Mouse (Mus musculus) right cerebral cortex, postnatal 36 days (tissue): ENCODE measurements around the gene Cep97.
"Not testable (repeated sequence)": the region's sequence is repeated elsewhere in the genome, so short reads cannot be mapped to it uniquely, and the experiment has no call there.

Experiments used
- DNase-seq, 2 experiments: peaks; one replicate each; pipeline ENCODE4 v3.0.0; 2022; ENCODE audit warnings: low spot score in 2 of 2, mixed read lengths in 1 of 2

The Cep97 gene

DNA sequence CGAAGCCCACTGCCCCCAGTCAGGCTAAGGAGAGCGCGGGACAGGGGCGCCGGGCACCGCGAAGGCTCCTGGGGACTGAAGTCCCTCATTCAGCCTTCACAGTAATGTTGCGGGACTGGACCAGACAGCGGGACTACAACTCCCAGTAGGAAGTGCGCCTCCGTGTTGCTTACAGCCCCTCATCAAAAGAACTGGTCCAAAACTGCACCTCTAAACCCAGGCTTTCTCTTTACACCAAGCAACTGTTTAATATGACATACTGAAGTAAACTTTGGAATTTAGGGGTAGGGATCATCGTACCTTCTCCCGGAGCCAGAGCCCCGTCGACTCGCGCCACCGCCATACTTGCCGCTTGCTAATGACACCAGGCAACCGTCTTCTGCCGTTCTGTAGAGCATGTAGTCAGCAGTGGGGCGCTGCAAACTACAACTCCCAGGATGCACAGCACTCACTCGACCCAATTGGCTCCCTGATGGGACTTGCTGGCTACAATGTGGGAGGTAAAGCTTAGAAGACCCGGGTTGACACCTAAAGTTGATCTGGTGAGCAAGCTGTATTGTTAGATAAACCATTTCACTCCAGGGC, at the start of gene Cep97:
Cep97 (minus strand) TSS at position 403 of the 585 bp plus-strand sequence.
- peak; percentile 92 to 96 for DNase-seq

DNA sequence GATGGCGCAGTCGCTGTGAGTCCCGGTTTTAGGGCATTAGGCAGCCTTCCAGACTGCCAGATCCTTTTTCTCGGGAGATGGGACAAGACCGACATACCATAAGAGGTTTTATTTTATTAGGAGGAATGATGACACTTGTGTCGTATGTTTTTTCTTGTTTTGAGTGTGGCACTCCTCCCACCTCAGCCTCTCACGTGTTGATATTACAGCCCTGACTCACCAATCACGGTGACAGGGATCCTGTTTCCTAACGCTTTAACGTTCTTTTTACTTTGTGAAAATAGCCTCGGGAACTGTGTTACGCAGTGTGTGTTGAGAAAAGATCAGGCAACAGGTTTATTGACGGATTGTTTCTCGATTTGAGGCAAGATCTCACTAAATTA, 40.2 kb upstream of the Cep97 start:
- no peak for DNase-seq

DNA sequence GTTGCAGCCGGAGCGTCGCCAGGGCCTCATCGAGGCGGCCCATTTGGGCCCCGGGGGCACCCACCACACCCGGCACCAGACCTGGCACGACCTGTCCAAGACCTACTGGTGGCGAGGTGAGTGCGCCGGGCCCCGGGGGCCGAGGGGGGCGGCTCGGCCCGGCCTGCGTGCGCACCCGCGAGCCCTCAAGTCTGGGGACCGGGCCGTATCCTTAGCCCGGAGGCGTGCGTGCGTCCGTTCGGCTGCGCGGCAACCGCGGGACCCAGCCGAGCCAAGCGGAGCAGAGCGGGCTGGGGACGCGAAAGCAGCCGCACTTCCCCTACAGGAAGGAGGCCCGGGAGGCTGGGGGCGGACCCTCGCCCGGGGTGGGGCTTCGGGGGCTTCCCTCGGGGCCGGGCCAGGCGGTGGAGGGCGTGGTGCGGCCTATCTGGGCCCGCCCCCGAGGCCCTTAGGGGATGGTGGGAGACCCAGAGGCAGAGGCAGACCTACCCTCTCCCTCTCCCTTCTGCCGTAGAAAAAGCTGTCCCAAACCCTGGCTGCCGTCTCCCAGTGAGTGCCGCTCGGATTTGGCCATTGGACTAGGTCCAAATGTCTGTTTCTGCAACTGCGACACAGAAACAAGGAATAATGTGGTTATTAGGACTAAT, 39.7 kb upstream of the Cep97 start:
- peak; percentile 67 to 75 for DNase-seq

DNA sequence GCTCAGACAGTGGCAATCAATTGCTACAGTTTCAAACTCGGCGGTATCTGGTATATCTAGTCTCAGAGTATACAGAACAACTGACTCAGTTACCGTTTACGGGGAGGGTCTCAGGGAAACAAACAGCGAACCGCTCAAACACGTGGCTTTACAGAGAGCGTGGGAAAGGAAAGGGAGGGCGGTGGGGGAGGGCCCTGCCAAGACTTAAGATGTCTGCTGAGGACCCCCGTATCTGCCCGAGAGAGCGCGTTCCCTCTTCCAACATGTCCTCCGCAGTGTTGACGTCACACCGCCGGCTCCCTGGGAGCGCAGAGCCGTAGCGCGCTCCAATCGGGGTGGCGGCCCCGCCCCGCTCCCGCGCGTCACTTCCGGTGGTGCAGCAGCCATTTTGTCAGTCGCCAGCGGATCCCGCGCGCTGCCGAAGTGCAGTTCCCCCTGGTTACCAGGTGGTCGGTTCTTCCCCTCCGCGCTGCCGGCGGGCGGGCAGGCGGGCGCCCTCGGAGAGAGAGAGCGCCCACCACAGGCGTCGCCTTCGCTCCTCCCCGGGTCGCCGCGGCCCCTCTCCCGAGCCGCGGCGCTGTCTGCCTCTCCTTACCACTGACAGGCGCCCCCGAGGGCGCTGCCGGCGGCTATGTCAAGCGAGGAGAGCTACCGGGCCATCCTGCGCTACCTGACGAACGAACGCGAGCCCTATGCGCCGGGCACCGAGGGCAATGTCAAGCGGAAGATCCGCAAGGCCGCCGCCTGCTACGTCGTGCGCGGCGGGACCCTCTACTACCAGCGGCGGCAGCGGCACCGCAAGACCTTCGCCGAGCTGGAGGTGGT, 39.0 kb upstream of the Cep97 start, which contains the start of gene Zbtb11:
Zbtb11 (plus strand) TSS at position 453 of the 825 bp plus-strand sequence.
- peak; percentile 98 for DNase-seq

DNA sequence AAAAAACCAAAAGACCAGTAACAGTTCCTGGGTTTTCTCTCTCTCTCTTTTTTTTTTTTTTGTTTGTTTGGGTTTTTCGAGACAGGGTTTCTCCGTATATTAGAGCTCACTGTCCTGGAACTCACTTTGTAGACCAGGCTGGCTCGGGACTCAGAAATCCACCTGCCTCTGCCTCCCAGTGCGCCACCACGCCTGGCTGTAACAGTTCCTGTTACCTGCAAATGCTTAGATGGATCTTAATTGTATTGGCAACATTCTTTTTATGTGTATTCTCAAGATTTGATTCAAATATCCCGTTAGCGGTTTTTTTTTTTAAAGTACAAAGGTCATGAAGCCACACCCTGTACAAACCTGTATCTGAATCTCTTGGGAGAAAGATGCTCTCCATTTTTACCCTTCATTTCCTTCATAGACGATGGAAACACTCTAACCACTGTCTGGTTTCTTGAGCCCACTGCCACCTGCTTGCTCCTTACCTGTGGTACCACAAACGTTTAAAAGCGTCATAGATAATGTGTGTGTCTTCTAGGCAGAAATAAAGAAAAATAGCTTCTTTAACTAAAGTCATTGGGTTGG, 38.1 kb upstream of the Cep97 start:
- no peak for DNase-seq

DNA sequence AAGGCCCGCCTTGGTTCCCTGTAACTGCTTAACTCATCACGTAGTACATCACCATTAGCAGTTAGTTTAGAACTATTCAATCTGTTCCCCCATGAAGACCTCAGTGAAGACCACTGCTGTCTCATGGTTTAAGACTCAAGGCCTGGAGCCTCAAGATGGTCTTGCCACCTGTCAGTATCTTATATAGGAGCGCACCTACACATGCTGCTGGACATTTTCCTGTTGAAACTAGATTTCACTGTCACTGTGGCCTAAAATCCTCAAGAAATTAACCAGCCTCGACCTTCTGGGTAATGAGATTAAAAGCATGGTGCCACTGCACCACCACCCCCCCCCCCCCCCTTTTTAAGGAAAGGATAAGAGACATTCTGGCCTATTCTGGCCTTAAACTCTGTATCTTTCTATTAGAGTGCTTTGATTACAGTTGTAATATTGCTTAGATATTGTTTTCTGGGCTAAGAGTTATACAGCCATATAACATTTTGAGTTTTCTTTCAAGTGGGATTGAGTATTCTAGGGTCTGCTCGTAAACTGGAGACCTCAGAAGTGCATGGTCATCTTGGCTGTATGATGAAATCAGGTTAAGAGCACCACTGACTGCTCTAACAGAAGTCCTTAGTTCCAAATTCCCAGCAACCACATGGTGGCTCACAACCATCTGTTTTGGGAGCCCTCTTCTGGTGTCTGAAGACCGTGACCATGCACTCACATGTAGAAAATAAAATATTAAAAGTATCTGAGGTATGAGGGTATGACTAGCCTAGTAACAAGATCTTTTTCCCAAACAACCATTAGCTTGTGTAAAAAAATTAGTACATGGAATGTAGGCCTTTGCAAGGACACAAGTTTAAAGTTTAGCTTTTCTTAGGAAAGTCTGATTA, 37.3 kb upstream of the Cep97 start:
- no peak for DNase-seq

DNA sequence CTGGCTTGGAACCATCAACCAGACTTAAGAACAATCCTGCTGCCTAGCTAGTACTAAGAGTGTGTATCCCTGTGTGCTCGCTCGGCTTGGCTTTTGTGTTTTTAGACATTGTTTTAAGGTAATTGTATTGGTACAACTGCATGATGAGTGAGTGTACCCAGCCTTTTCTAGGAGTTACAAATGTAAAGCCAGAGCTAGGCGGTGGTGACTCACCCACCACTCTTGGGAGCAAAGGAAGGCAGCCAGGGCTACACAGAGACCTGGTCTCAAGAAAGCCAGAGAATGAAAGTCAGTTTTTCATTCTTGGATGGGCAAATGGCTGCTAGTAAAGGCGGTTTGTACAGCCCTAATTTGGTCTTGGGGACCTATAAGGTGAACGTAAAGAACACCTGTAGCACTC, 35.8 kb upstream of the Cep97 start:
- DNase-seq, result no peak

DNA sequence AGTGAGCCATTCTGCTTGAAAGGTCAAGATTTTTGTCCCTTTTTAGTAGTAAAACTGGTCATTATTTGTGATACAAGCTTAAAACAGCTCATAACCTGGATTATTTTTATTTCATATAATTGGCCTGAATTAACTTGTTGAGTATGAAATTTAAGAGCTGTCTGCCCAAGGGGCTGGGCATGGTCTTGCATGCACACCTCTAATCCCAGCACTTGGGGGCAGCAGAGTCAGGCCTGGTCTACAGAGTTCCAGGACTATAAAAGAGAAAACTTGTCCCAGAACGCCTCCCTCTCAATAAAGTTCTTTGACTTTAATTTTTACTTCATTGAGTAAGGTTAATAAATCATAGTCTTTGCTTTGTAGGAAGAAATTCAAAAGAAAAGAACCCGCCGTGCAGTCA, 34.5 kb upstream of the Cep97 start:
- no peak for DNase-seq

DNA sequence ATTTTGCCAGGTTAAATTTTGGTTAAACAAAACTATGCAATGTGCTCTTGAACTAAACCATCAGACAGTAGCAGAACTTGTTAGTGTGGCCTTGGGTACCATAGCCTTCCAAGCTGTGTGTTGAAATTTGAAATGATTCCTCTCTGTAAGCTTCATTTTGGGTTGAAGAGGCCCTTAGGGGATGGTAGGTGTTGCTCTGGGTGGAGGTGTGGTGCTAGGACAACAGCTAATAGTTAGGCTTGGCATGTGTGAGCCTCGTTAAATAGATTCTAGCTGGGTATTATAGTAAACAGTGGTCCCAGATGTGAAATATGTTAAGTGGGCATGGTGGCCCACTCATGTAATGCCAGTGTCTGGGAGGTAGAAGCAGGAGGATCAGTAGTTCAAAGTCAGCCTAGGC, 32.6 kb upstream of the Cep97 start:
- DNase-seq, result no peak

DNA sequence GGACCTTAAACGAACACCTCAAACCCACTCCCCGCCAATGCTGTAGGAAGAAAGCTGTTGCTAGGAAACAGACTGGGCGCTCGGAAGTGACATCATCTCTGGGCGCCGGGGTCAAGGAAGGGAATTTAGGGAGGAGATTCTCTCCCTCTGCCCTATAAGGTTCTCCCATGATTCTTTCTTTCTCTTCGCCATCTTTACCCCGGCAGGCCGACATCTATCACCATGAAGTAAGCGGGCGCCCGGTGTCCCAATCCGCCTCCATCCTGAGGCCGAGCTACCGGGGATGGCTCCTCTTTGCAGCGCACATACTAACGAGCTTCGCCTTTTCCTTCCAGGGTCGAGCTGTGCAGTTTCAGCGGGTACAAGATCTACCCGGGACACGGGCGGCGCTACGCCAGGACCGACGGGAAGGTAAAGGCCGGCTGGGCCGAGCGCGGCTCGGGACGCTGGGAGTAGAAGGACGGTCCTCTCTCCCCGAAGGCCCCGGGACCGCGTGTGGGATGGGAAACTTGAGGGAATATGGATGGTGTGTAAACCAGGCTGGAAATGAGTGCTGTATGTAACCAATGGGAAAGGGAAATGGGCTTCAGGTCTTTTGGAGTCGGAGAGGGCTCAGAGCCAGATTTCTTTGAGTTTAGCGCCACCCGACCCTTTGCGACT, 31.7 kb upstream of the Cep97 start, which contains the start of gene Rpl24:
Rpl24 (plus strand) TSS at position 64 of the 660 bp plus-strand sequence.
- DNase-seq, result peak; percentile 95

DNA sequence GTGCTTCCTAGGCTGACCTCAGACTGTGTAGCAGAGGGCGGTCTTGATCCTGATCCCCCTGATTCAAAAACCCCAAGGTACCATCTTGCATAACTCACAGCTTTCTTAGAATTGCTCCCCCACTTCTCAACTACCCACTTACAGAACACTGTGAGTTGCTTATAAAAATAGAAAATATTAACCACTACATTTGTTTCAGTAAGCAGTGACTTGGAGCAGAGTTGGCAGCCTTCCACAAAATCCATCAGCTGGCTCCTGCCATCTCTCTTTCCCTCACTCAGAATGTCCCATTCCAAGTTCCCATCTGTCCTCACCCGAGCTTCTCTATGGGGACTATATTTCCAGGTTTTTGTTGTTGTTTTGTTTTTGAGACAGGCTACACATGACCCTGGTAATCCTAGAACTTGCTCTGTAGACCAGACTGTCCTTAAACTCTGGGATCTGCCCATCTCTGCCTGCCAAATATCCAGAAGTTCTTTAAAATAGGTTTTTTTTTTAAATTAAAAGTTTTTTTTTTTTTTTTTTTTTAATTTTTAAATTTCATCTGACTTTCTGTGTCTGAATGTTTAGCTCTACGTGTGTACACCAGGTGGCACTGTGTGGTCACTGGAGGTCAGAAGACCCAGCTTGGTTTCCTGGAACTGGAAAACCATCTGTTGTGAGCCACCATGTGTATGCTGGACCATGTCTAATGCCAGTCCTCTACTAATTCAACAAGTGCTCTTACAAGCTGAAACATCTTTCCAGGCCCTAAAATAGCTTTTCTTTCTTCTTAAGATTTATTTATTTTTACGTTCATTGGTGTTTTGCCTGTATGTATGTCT, 29.7 kb upstream of the Cep97 start:
- DNase-seq, result no peak

DNA sequence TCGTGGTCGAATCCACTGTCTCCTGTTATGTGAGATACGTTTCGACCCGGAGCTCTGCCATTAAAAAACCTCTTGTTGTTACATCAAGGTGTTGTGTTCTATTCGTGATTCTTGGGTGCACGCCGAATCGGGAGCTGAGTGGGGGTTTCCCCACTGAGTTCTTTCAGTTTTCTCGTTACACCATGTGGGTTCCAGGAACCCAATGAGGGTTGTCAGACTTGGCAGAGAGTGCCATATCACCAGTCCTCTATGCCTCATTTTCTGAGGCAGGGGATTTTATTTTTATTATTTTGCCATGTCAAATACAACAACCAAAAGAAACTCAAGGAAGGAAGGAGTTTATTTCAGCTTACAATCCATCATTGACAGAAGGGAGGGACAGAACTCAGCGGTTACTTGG, 28.4 kb upstream of the Cep97 start:
- not testable (repeated sequence) for DNase-seq

DNA sequence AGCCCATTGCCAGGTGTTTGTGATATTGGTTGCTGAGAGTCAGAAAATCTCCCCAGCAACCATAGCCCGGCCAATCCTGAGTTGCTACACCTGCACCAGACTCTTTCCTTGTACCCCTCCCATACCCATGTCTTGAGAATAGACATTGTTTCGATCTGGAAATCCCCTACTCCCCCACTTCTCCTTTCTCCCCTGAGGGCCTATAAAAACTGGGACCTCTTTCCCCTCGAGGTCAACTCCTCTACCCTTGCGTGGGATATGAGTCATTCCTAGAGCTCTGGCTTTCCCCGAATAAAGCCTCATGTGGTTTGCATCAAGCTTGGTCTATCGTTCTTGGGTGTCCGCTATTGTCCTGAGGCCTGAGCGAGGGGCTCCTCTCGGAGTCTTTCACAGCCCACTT, 19.5 kb upstream of the Cep97 start:
- DNase-seq, result not testable (repeated sequence)

DNA sequence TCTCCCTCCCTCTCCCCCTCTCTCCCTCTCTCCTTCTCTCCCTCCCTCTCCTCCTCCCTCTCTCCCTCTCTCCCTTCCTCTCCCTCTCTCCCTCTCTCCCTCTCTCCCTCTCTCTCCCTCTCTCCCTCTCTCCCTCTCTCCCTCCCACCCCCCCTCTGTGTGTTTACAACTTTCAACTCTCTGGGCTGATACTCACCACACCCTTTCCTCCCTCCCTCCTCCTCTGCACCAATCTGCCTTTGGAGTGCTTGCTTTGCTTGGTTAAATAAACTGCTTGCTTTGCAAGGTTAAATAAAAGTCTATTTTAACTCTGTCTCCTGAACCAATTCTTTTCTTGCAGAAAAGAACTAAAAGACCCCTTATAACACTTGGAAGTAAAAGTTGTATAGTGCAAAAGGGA, 18.1 kb upstream of the Cep97 start:
- no peak for DNase-seq

DNA sequence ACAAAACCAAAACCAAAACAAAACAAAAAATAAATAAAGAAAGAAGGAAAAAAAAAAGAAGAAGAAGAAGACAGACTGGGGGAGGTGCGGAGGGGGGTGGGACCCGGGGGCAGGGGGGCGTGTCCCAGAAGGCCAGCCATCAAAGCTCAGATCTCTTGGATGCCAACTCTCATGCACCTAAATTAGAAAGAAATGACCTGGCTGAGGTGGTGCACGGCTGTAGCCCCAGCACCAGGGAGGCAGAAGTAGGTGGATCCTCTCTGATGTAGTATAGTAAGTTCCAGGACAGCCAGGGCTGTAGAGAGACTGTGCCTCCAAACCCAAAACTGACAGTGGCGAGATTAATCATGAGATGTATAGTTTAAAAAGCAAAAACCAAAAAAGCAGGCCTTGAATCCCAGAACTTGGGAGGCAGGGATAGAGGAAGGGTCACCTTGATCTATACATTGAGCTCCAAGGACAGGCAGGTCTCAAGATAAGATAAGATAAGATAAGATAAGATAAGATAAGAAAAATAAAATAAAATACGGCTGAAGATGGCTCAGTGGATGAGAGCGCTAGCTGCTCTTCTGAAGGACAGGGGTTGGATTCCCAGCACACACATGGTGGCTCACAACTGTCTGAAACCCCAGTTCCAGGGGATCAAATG, 17.1 kb upstream of the Cep97 start:
- no peak for DNase-seq

DNA sequence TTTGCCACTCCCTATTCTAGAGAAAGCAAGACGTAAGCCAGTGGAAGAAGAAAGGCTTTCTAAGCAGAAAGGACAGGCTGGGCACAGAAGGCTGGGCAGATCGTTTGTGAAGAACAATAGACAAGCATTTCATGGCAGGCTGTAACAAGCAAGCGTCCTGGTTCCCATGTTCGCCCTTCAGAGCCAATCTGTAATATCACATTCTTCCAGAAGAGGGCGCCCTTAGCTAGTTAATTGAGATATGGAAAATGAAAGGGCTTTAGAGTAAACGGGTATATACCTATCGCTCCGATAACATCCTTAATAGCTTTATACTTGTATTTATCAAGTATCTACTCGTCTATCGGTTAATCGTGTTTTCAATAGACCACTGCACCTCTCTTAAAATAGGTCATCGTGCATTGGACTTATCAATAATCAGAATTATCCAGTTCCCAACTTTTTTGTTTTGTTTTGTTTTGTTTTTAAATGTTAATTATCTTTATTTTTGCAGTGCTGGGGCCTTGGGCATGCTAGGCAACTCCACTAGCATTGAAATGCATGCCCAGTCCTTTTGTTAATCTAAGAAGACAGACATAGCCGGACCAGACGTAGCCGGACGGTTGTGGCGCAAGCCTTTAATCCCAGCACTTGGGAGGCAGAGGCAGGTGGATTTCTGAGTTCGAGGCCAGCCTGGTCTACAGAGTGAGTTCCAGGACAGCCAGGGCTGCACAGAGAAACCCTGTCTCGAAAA, 16.5 kb upstream of the Cep97 start:
- no peak for DNase-seq

DNA sequence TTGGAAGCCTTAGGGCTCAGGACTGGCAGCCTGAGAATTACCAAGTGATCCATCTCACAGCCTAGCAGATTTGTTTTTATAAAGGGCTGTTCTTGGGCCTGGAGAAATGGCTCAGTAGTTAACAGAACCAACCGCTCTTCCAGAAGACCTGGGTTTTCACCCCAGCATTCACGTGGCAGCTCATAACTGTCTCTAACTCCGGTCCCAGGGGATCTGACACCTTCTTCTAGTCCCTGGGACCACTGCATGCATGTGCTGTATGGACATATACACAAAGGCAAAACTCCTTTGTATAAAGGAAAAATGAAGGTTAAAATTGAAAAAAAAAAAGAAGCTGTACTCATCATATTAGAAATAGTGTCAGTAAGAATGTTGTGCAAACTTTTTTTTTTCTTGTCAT, 15.8 kb upstream of the Cep97 start:
- no peak for DNase-seq

DNA sequence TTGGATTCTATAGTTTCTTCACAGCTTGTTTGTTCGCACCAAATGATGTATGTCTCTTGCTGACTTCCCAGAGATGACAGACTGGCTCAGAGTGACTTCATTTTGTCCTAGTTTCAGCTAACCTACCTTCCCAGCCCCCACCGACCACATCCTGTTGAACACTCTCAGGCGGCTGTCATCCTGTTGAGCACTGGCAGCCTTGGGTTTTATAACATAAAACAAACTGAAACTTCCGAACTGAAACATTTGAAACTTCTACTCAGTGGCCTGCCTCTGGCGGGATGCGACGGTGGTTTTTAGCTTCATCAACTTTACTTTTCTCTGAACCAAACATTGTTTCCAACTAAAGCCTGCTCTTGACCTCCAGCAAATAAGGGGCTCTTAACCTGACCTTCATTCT, 14.3 kb upstream of the Cep97 start:
- DNase-seq, result no peak
